Mouse (Mus musculus) cerebellum, adult 2 months (tissue): ENCODE measurements at regions not wholly inside any gene's neighbourhood (a gene's known extent, or its start where the extent isn't known, plus 50 kb on each side); places are given as distances from the start of the nearest gene placed in this dataset.

Experiments
- CTCF ChIP-seq: fragments of 200-500 bp; IDR thresholded peaks from 2 replicates; pipeline ENCODE4 v1.5.1; 2011; ENCODE audit warnings: low read depth, mild to moderate bottlenecking, control low read depth, low read length, moderate library complexity, borderline replicate concordance; ENCODE audit not compliant: insufficient read depth
- POLR2A ChIP-seq: fragments of 200-500 bp; IDR thresholded peaks from 2 replicates; pipeline ENCODE4 v1.6.1; 2011; ENCODE audit warnings: low read length, control low read depth, borderline replicate concordance; ENCODE audit not compliant: insufficient read depth

GRCm38 (mm10) chr12:15260907-15261415, 555.8 kb downstream of the Trib2 start:
- TF ChIP-seq CTCF (no peak), POLR2A (no peak)
